Mouse (Mus musculus) liver, adult 2 months (tissue): Measurements from ENCODE around the gene Rin3. TPM values are rescaled to one million over a fixed set of nuclear protein-coding genes. Genes with fewer than 3 reads are reported as not detected.
A peak's percentile ranks its signal among the peaks of the same experiment; 100 is the strongest.
"Not testable (repeated sequence)": the region's sequence is repeated elsewhere in the genome, so short reads cannot be mapped to it uniquely, and the experiment has no call there.

Source experiments
- DNase-seq: peaks from one replicate; pipeline ENCODE4 v3.0.0-alpha.2; 2011; ENCODE audit warnings: low read depth, low spot score; ENCODE audit errors: extremely low read depth
- H3K27ac ChIP-seq: fragments of 200-500 bp; replicated peaks from 2 replicates; pipeline ENCODE4 v1.5.1; 2012; ENCODE audit warnings: low read depth, mild to moderate bottlenecking, control low read depth, inconsistent platforms, low read length; ENCODE audit not compliant: insufficient read depth
- H3K27me3 ChIP-seq: fragments of 200-500 bp; 2 replicates; pipeline ENCODE4 v1.6.1; 2012; ENCODE audit warnings: mild to moderate bottlenecking, moderate library complexity, low read length, inconsistent platforms; ENCODE audit not compliant: control insufficient read depth, insufficient read depth
- H3K36me3 ChIP-seq: fragments of 200-500 bp; 2 replicates; pipeline ENCODE4 v1.6.1; 2012; ENCODE audit warnings: low read length, inconsistent platforms; ENCODE audit not compliant: control insufficient read depth, insufficient read depth
- H3K4me1 ChIP-seq: fragments of 200-500 bp; 2 replicates; pipeline ENCODE4 v1.6.1; 2011; ENCODE audit warnings: low read length; ENCODE audit not compliant: control insufficient read depth, insufficient read depth
- H3K4me3 ChIP-seq: fragments of 200-500 bp; 2 replicates; pipeline ENCODE4 v1.5.1; 2011; ENCODE audit warnings: low read depth, mild to moderate bottlenecking, control low read depth, low read length, moderate library complexity; ENCODE audit not compliant: insufficient read depth
- H3K79me2 ChIP-seq: fragments of 200-500 bp; 2 replicates; pipeline ENCODE4 v1.6.1; 2012; ENCODE audit warnings: inconsistent platforms, mild to moderate bottlenecking, low read length, moderate library complexity; ENCODE audit not compliant: control insufficient read depth, insufficient read depth
- H3K9ac ChIP-seq: fragments of 200-500 bp; 2 replicates; pipeline ENCODE4 v1.6.1; 2012; ENCODE audit warnings: low read depth, mild to moderate bottlenecking, control low read depth, inconsistent platforms, low read length
- CTCF ChIP-seq: fragments of 200-500 bp; IDR thresholded peaks from 2 replicates; pipeline ENCODE4 v1.5.1; 2011; ENCODE audit warnings: low read depth, low read length, control low read depth
- POLR2A ChIP-seq: fragments of 200-500 bp; IDR thresholded peaks from 2 replicates; pipeline ENCODE4 v1.6.1; 2011; ENCODE audit warnings: low read length, control low read depth; ENCODE audit not compliant: insufficient read depth; ENCODE audit errors: extremely low read depth
- WGBS: fragments of 180-500 bp; shearing (Covaris S2); methylation state at CpG from one replicate; pipeline ENCODE4 v1.1.7; 2018; 5-methylcytosine and 5-hydroxymethylcytosine counted together
- polyA plus RNA-seq: library from polyadenylated mRNA; depleted of rRNA; stranded (reverse); fragments of >200 nt; gene quantifications from 2 replicates; pipeline ENCODE4 v1.2.3, GENCODE M21; 2012
- total RNA-seq: library from RNA; depleted of rRNA; stranded (reverse); fragments of >200 nt; gene quantifications from 2 replicates; pipeline ENCODE4 v1.2.3, GENCODE M21; 2014

Rin3 gene
- total and polyA plus RNA-seq, 2 experiments: 4.9 to 8.4 TPM

- DNase-seq: peak; percentile 79
- TF ChIP-seq POLR2A (no peak), CTCF (no peak)
- Histone ChIP-seq H3K36me3 (no peaks in the 10 kb centered on the region), H3K4me3 (no peak overlapping the region), H3K27me3 (no peaks in the 10 kb centered on the region), H3K9ac (no peak overlapping the region), H3K4me1 (peaks cover 11% of the 10 kb centered on the region), H3K79me2 (no peaks in the 10 kb centered on the region), H3K27ac (peak overlapping the region; percentile 72)
- 54% methylated on average over 6 of the region's 6 CpGs for WGBS
Measured at GRCm38 (mm10) chr12:102270776-102271405, 12.0 kb upstream of the Rin3 start.

- H3K4me1 ChIP-seq: peaks cover 12% of the 10 kb centered on the region
- H3K4me3 ChIP-seq: no peak overlapping the region
- H3K27ac ChIP-seq: peak overlapping the region; percentile 72
- DNase-seq: peak; percentile 98
- H3K9ac ChIP-seq: no peak overlapping the region
- TF ChIP-seq CTCF (no peak), POLR2A (no peak)
- no peaks in the 10 kb centered on the region for H3K36me3 ChIP-seq
- no peaks in the 10 kb centered on the region for H3K27me3 ChIP-seq
- 15% methylated on average over 4 of the region's 4 CpGs for WGBS
- H3K79me2 ChIP-seq: no peaks in the 10 kb centered on the region
Measured at GRCm38 (mm10) chr12:102271447-102271846, 11.4 kb upstream of the Rin3 start.

GRCm38 (mm10) chr12:102275833-102276443 is 6.9 kb upstream of the Rin3 start:
- Histone ChIP-seq H3K36me3 (no peaks in the 10 kb centered on the region), H3K79me2 (no peaks in the 10 kb centered on the region), H3K9ac (no peak overlapping the region), H3K27me3 (no peaks in the 10 kb centered on the region), H3K4me1 (peaks cover 8% of the 10 kb centered on the region), H3K27ac (no peak overlapping the region), H3K4me3 (no peak overlapping the region)
- DNase-seq: peak; percentile 97
- TF ChIP-seq CTCF (no peak), POLR2A (no peak)
- 24% methylated on average over 7 of the region's 7 CpGs for WGBS

GRCm38 (mm10) chr12:102280290-102280689 is 2.6 kb upstream of the Rin3 start:
- 89% methylated on average over 4 of the region's 4 CpGs for WGBS

GRCm38 (mm10) chr12:102280867-102281503 is 1.9 kb upstream of the Rin3 start:
- WGBS: 89% methylated on average over 7 of the region's 7 CpGs
- TF ChIP-seq CTCF (no peak), POLR2A (no peak)
- H3K27me3 ChIP-seq: no peaks in the 10 kb centered on the region
- no peak overlapping the region for H3K27ac ChIP-seq
- H3K4me1 ChIP-seq: peaks cover 7% of the 10 kb centered on the region
- peaks cover 8% of the 10 kb centered on the region; the same call in 1 of the 2 replicates for H3K79me2 ChIP-seq
- no peak overlapping the region for H3K4me3 ChIP-seq
- DNase-seq: no peak
- H3K9ac ChIP-seq: no peak overlapping the region
- H3K36me3 ChIP-seq: no peaks in the 10 kb centered on the region

More at GRCm38 (mm10) chr12:102280290-102280689, 2.6 kb upstream of the Rin3 start:
- not testable (repeated sequence) for H3K36me3 ChIP-seq, H3K27me3 ChIP-seq, H3K4me3 ChIP-seq, H3K4me1 ChIP-seq, DNase-seq, H3K27ac ChIP-seq, H3K79me2 ChIP-seq, H3K9ac ChIP-seq

GRCm38 (mm10) chr12:102282126-102282525 is 722 bp upstream of the Rin3 start:
- Histone ChIP-seq H3K4me1 (peaks cover 15% of the 10 kb centered on the region), H3K36me3 (no peaks in the 10 kb centered on the region), H3K27ac (no peak overlapping the region; the same call in 1 of the 2 replicates), H3K79me2 (peaks cover 19% of the 10 kb centered on the region; the same call in 1 of the 2 replicates), H3K9ac (no peak overlapping the region), H3K4me3 (no peak overlapping the region), H3K27me3 (no peaks in the 10 kb centered on the region)
- TF ChIP-seq CTCF: no peak
- TF ChIP-seq POLR2A: no peak
- WGBS: 69% methylated on average over 2 of the region's 2 CpGs
- peak; percentile 26 for DNase-seq
